Mouse (Mus musculus) megakaryocyte, adult 5-6 weeks (primary cell): ENCODE data around the gene Ciz1. TPM values are rescaled to one million over a fixed set of nuclear protein-coding genes. Genes with fewer than 3 reads are reported as not detected.

Source experiments
- ATAC-seq: 2 replicates; pipeline ENCODE4 v1.8.0; 2016; ENCODE audit warnings: mild to moderate bottlenecking, inconsistent platforms; ENCODE audit not compliant: poor library complexity, severe bottlenecking
- total RNA-seq, 2 experiments: library from RNA; stranded (forward) in 1 of 2; stranded (reverse) in 1 of 2; fragments of 153-499, 151-499 nt in 1 of 2; fragments of 221-1000, 200-1000 nt in 1 of 2; gene quantifications; 2 replicates each; pipeline versions ENCODE4 v1.2.3 to v1.2.4; 2015 to 2017

The Ciz1 gene
- total RNA-seq, 2 experiments from 2014 or later = 56.3 to 66.2 TPM

- no peak for ATAC-seq
Measured at GRCm38 (mm10) chr2:32412742-32413531, 60.8 kb downstream of the Ciz1 start.

GRCm38 (mm10) chr2:32413936-32414335 is 61.8 kb downstream of the Ciz1 start:
- no peak for ATAC-seq

- ATAC-seq = no peak
Measured at GRCm38 (mm10) chr2:32415801-32416200, 63.7 kb downstream of the Ciz1 start.

- ATAC-seq = no peak
Measured at GRCm38 (mm10) chr2:32416556-32416955, 64.4 kb downstream of the Ciz1 start.

- no peak for ATAC-seq
Measured at GRCm38 (mm10) chr2:32417486-32417885, 65.4 kb downstream of the Ciz1 start.

- no peak for ATAC-seq
Measured at GRCm38 (mm10) chr2:32418430-32419151, 66.5 kb downstream of the Ciz1 start.

GRCm38 (mm10) chr2:32419359-32419758 is 67.2 kb downstream of the Ciz1 start:
- ATAC-seq = no peak

- no peak for ATAC-seq
Measured at GRCm38 (mm10) chr2:32420066-32420608, 68.0 kb downstream of the Ciz1 start.

GRCm38 (mm10) chr2:32420647-32421046 is 68.5 kb downstream of the Ciz1 start:
- ATAC-seq = no peak

GRCm38 (mm10) chr2:32421851-32422251 is 69.7 kb downstream of the Ciz1 start:
- ATAC-seq = no peak

- peak; percentile 85 for ATAC-seq
Measured at GRCm38 (mm10) chr2:32423481-32424331, 71.6 kb downstream of the Ciz1 start.

GRCm38 (mm10) chr2:32424796-32425195 is 72.7 kb downstream of the Ciz1 start:
- ATAC-seq = no peak

GRCm38 (mm10) chr2:32425568-32425967 is 73.4 kb downstream of the Ciz1 start:
- no peak for ATAC-seq

- ATAC-seq = no peak
Measured at GRCm38 (mm10) chr2:32426141-32426540, 74.0 kb downstream of the Ciz1 start.

GRCm38 (mm10) chr2:32427720-32428119 is 75.6 kb downstream of the Ciz1 start:
- no peak for ATAC-seq

GRCm38 (mm10) chr2:32428262-32428722 is 76.2 kb downstream of the Ciz1 start:
- ATAC-seq = peak; percentile 28

- no peak for ATAC-seq
Measured at GRCm38 (mm10) chr2:32429215-32429891, 77.2 kb downstream of the Ciz1 start.
